ENCODE assay signal across 17 mouse cellular contexts in the genomic region with DNA sequence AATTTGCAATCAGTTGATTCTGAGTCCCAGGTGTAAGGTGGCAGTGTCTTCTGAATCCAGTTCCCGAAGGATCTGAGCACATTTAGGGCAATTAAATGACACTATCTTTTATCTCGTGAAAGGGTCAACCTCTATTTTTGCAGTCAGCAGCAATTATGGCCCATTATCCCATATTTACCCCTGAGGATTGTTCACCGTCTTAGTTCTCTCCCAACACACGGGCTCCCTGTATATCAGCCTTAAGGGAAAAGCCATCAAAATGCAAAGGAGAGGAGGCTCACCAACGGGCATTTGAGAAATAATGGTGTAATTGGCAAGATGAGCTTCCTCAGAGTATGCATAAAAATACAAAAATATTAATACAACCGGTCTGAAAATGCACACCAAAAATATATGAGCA.
"Had no signal": no experiment of that assay in that cellular context is flagged by ENCODE, and none has a peak within 500 bp of the region (broad histone marks: within the 10 kb centered on the region; RNA-seq: fewer than 3 reads in every experiment).

No protein-coding gene starts in this region.

- H3K4me2 ChIP-seq: lung, embryonic 14.5 days; midbrain, embryonic 12.5 days had no signal

- H3K9me3 ChIP-seq: midbrain, embryonic 10.5 days; midbrain, embryonic 12.5 days had no signal

- H3K4me1 ChIP-seq: midbrain, embryonic 10.5 days; midbrain, embryonic 12.5 days had no signal

- H3K27ac ChIP-seq: midbrain, embryonic 10.5 days; midbrain, embryonic 12.5 days had no signal

- DNase-seq: lung, adult 18-20 months; lung, embryonic 14.5 days; lung, postnatal 10 days; lung, postnatal 4 days; midbrain, embryonic 14.5 days; retina, postnatal 1 day; right cerebral cortex, adult 18-20 months; right cerebral cortex, postnatal 25 days; right cerebral cortex, postnatal 4 days; spleen, adult 18-20 months; thymus, adult 18-20 months; thymus, postnatal 14 days; thymus, postnatal 36 days had no signal

- ATAC-seq: midbrain, embryonic 16.5 days had no signal

- H3K4me3 ChIP-seq: midbrain, embryonic 10.5 days; midbrain, embryonic 12.5 days; myocyte had no signal

- H3K9ac ChIP-seq: lung, embryonic 14.5 days; midbrain, embryonic 12.5 days had no signal

- H3K27me3 ChIP-seq: midbrain, embryonic 12.5 days had no signal

- H3K36me3 ChIP-seq: midbrain, embryonic 10.5 days; midbrain, embryonic 12.5 days had no signal
